Mouse (Mus musculus): Measurements from ENCODE around the gene Tespa1.
"Not testable (repeated sequence)": the region's sequence is repeated elsewhere in the genome, so short reads cannot be mapped to it uniquely, and the experiment has no call there.

Gene Tespa1

GRCm38 (mm10) chr10:130344056-130344455, 21.4 kb downstream of the Tespa1 start:
- no peak for DNase-seq (ENCODE audit: low spot score in 2 of 2)

- DNase-seq (ENCODE audit: low spot score in 2 of 2), result no peak
These were observed 40.9 kb downstream of the Tespa1 start for GRCm38 (mm10) chr10:130363438-130364164.

GRCm38 (mm10) chr10:130364766-130365165, 42.1 kb downstream of the Tespa1 start:
- DNase-seq (ENCODE audit: low spot score in 2 of 2), result no peak

DNA sequence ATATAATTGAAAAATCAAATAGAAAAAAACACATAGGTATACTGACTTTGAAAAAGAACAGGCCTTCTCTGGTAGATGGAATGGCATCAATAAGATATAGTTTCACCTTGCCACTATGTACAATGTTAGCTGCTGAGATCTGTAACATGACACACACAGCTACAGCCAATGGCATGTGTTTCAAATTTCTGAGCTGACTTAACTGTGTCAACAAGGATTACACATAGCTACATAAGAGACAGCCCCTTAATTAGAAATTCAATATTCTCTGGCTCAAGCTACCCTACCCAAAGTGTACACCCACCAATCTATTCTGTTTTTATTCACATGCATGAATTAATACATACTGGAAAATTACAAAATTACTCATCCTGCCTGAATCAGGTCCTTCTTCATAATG, 45.7 kb downstream of the Tespa1 start:
- DNase-seq (ENCODE audit: low spot score in 2 of 2), result no peak

DNA sequence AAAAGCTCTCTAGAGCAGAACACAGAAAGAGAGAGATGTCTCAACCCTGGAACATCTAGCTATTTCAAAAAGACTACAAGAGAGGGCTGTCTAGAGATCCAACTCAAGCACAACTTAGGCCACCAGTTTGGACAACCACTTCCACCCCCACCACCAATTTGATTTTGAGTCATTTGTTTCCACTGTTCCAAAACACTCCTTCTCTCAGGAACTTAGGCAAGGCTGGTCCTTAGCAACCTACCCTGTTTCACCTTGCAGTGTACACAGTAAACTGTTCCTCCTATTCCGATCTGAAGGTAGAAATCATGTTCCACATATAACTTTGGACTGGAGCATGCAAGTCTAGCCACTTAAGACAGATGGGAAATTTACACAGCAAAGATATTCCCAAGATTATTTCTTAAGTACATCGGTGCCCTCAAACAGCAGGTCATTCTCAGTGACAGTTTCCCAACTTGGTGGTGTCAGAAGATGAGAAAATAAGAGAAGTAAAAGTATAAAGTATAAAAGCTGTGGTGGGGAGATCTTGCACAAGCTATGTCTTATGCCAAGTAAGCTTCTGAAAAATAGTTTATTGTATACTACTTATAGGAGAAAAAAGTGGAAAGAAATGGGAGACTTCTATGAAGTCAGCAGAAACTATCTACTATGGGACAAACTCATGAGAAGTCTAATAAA, 47.5 kb downstream of the Tespa1 start:
- DNase-seq (ENCODE audit: low spot score in 2 of 2), result no peak

- DNase-seq (ENCODE audit: low spot score in 2 of 2), result no peak
These were observed 49.0 kb downstream of the Tespa1 start for GRCm38 (mm10) chr10:130371644-130372043.

- peak in 1 of 2 experiments; percentile 44 for DNase-seq (ENCODE audit: low spot score in 2 of 2)
These were observed 50.0 kb downstream of the Tespa1 start for GRCm38 (mm10) chr10:130372491-130373173.

- no peak for DNase-seq (ENCODE audit: low spot score in 2 of 2)
These were observed 52.5 kb downstream of the Tespa1 start for GRCm38 (mm10) chr10:130375145-130375544.

DNA sequence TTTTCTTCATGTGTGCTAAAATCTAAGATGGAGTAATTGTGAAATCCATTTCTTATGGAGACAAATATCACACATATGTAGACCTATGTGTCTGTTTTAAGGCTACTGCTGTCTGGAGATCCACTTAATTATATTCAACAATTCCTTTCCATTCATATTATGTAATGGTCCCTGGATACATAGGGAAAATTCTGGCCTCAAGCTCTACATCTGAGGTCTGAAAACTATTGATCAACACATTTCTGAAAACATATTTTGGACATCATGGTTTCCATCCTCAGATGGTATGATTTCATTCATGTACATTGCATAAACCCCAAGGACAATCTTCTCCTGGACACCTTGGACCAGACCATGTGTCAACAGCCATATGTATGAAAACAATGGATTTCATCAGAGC, 71.6 kb downstream of the Tespa1 start, which contains the start of gene Vmn2r84:
Vmn2r84 (minus strand) TSS at position 101 of the 400 bp plus-strand sequence.
- no peak for DNase-seq (ENCODE audit: low spot score in 2 of 2)

DNA sequence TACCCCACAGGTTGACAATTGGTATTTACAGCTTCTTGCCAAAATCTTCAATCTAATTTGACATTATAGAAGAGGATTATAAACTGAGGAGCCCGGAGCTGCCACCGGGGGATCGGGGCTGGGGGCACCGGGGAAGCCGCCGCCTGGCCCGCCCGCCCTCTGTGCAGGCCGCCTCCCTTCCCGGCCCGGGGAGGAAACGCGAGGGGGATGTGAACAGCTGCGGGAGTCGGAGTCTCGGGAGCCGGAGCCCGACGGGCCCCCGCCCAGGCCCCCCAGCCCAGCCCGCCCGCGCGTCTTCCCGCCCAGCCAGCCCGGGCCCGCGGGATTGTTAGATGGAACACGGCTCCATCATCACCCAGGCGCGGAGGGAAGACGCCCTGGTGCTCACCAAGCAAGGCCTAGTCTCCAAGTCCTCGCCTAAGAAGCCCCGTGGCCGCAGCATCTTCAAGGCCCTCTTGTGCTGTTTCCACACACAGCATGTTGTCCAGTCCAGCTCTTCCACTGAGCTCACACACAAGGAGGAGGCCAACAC, 89.6 kb downstream of the Tespa1 start:
- not testable (repeated sequence) for DNase-seq (ENCODE audit: low spot score in 2 of 2)
